Mouse (Mus musculus): ENCODE data around the gene Ufl1. TPM values are rescaled to one million over a fixed set of nuclear protein-coding genes. Genes with fewer than 3 reads are reported as not detected.

Gene Ufl1
- 10 to 100 TPM; 32.3 to 37.5 TPM for total RNA-seq (2023)

DNA sequence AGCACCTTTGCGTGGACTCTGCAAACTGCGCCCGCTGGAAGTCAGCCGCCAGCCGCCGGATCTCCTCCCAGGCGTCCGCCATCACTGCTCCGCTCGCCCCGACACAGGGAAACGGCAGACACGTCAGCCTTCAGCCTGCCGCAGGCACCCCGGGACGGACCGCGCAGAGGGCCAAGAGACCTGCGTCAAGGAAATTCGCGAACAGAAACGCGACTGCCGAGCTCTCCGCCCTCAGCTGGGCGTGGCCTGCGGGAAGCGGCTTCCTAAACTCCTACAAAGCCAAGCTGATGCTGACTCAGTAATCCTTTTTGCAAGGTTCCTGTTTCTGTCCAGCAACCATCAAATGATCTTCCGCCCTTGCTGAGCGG is at the start of gene Ufl1:
Gene Ufl1 (minus strand): TSS at position 151 of the 368 bp plus-strand sequence.

DNA sequence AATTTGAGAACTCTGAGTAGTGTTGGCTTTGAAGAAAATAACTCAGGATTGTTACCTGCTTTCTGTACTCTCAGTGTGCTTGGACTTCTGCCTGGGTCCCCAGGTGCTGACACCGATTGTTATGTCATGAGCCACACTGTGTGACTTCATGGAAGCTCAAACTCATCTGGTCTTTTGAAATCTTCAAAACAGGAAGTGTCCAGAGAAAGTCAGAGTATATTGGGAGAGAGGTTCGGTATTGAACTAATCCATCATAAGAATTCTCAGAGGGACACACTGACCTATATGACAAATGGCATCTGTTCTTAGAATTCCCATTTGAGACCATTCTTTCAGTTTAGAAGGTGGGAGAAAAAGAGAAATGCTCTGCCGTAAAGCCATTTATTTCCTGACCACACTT is 38.8 kb downstream of the Ufl1 start, which contains the start of gene Fhl5:
Gene Fhl5 (minus strand): TSS at position 101 of the 400 bp plus-strand sequence.

Other genes with a start within 250 kb of the Ufl1 start
- gene Fhl5, start 38.9 kb downstream of the Ufl1 start, total RNA-seq (2023), result not detected

Measured in monocyte, adult 59 days (primary cell).